Mouse (Mus musculus) heart, postnatal 0 days (tissue): Measurements from ENCODE around the gene Tppp3. TPM values are rescaled to one million over a fixed set of nuclear protein-coding genes. Genes with fewer than 3 reads are reported as not detected.
A peak's percentile ranks its signal among the peaks of the same experiment; 100 is the strongest.

Experiments used
- ATAC-seq: fragments of 200-750 bp; cut with Nextera tagmentation; 2 replicates; pipeline ENCODE4 v1.8.0; 2017; ENCODE audit warnings: low read depth, moderate number of reproducible peaks, moderate library complexity; ENCODE audit not compliant: insufficient read depth
- DNase-seq: peaks from one replicate; pipeline ENCODE4 v3.0.0-alpha.2; 2016; ENCODE audit warnings: low spot score
- H3K27ac ChIP-seq: fragments of 300-500 bp; sonication (generic); 2 replicates; pipeline ENCODE4 v1.5.1; 2014; ENCODE audit warnings: low read depth, mild to moderate bottlenecking
- H3K27me3 ChIP-seq: fragments of 300-500 bp; sonication (generic); 2 replicates; pipeline ENCODE4 v1.6.1; 2014; ENCODE audit warnings: low read length, mixed read lengths; ENCODE audit not compliant: control insufficient read depth, insufficient read depth
- H3K36me3 ChIP-seq: fragments of 300-500 bp; sonication (generic); replicated peaks from 2 replicates; pipeline ENCODE4 v1.6.1; 2014; ENCODE audit warnings: low read length, mixed read lengths; ENCODE audit not compliant: control insufficient read depth, insufficient read depth
- H3K4me1 ChIP-seq: fragments of 300-500 bp; sonication (generic); 2 replicates; pipeline ENCODE4 v1.6.1; 2014; ENCODE audit warnings: antibody characterized with exemption; ENCODE audit not compliant: control insufficient read depth, insufficient read depth
- H3K4me2 ChIP-seq: fragments of 300-500 bp; sonication (generic); 2 replicates; pipeline ENCODE4 v1.6.1; 2014; ENCODE audit warnings: low read depth, mild to moderate bottlenecking, low read length, moderate library complexity
- H3K4me3 ChIP-seq: fragments of 300-500 bp; sonication (generic); 2 replicates; pipeline ENCODE4 v1.5.1; 2014; ENCODE audit warnings: low read depth, low read length
- H3K9ac ChIP-seq: fragments of 300-500 bp; sonication (generic); replicated peaks from 2 replicates; pipeline ENCODE4 v1.6.1; 2014; ENCODE audit warnings: low read depth, low read length, mixed read lengths
- H3K9me3 ChIP-seq: fragments of 300-500 bp; sonication (generic); replicated peaks from 2 replicates; pipeline ENCODE4 v1.6.1; 2016; ENCODE audit warnings: low read length; ENCODE audit not compliant: control insufficient read depth
- CTCF ChIP-seq: IDR thresholded peaks from 2 replicates; pipeline ENCODE4 v1.5.1; 2016; ENCODE audit warnings: antibody characterized with exemption, control low read depth, low read depth
- EP300 ChIP-seq: IDR thresholded peaks from 2 replicates; pipeline ENCODE4 v1.6.1; 2016; ENCODE audit warnings: antibody characterized with exemption, low read depth
- WGBS: fragments of 180-500 bp; shearing (Covaris S2); extraction: QIAGEN DNeasy Blood & Tissue Kit; methylation state at CpG from one replicate; pipeline ENCODE4 v1.1.7; 2014; 5-methylcytosine and 5-hydroxymethylcytosine counted together
- polyA plus RNA-seq: library from polyadenylated mRNA; unstranded; fragments of >200 nt; fragmentation: Nextera tagmentation; extraction: Ambion mirVana; gene quantifications from 2 replicates; pipeline ENCODE4 v1.2.1, GENCODE M21; 2015
- total RNA-seq: library from RNA; depleted of rRNA; stranded (reverse); fragments of >200 nt; gene quantifications from 2 replicates; pipeline ENCODE4 v1.2.3, GENCODE M21; 2014; ENCODE audit warnings: low replicate concordance

The Tppp3 gene
- total and polyA plus RNA-seq, 2 experiments from 2014 or later: 12.9 to 37.8 TPM

- ATAC-seq (no peak), DNase-seq (peak; percentile 13)
- TF ChIP-seq CTCF (no peak), EP300 (no peak)
- Histone ChIP-seq H3K27me3 (peaks cover 4% of the 10 kb centered on the region; the same call in 1 of the 2 replicates), H3K4me2 (peak overlapping the region; percentile 12; the same call in 1 of the 2 replicates), H3K4me1 (no peaks in the 10 kb centered on the region), H3K4me3 (no peak overlapping the region), H3K9ac (no peak overlapping the region), H3K36me3 (no peaks in the 10 kb centered on the region), H3K27ac (peak overlapping the region; percentile 34; the same call in 1 of the 2 replicates), H3K9me3 (no peaks in the 10 kb centered on the region)
- 26% methylated on average over 4 of the region's 4 CpGs for WGBS
These were observed 25.2 kb downstream of the Tppp3 start for GRCm38 (mm10) chr8:105446127-105446552.

DNA sequence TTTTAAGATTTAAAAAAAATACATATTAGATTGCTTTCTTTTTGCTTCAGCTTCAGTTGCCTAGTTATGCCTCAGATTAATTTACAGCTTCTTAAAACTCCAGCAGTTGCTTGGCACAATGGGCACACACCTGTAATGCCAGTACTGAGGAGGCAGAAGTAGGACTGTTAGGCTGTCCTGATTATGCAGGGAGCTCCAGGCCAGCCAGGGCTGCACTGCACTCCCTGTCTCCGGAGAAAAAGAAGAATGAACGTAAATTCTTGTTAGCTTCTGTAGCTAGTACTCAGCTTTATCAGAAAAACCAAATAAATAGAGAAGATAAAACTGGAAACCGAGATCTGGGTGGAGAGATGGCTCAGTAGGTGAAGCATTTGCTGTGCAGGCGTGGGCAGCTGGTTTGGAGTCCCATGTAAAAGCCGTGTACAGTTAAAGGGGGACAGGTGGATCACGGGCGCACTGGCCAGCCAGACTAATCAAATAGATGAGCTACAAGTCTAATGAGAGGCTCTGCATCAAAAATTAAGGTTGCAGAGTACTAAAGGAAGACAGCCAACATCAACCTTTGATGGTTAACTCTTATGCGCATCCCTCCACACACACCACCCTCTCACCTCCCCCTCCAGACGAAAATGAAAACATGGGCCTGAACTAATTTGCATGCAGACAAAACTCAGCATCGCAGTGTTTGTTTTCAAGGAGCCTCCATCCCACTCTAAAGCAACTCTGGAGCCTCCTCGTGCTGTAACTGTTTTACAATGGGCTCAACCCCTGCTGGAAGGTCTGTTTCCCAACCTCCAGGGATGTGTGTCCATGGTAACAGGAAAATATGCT, 25.8 kb downstream of the Tppp3 start:
- WGBS: 36% methylated on average over 11 of the region's 11 CpGs
- peak; percentile 41; the same call in 1 of the 2 replicates for ATAC-seq

DNA sequence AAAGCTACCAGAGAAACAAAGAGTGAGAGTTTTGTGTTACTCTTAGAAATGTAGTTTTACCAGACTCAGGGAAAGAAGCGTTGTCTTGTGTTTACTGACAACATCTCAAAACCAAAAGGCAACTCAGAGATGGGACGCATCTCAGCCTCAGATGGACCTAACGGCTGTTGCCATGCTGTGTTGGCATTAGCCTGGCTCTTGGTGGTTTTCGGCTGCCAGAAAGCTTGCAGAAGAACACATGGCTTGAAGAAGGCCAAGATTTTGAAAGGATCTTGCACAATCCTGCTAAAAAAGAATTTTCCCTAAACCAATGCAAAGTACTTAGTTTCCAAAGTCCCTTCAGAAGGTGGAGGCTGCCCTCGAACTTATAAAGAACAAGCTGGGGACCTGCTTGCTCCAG, 28.7 kb downstream of the Tppp3 start:
- no peak overlapping the region for H3K9ac ChIP-seq
- TF ChIP-seq CTCF (no peak), EP300 (no peak)
- H3K4me1 ChIP-seq: peaks cover 1% of the 10 kb centered on the region; the same call in 1 of the 2 replicates
- peaks cover 4% of the 10 kb centered on the region; the same call in 1 of the 2 replicates for H3K27me3 ChIP-seq
- H3K9me3 ChIP-seq: no peaks in the 10 kb centered on the region
- no peak for DNase-seq
- WGBS: 87% methylated on average over 5 of the region's 5 CpGs
- H3K36me3 ChIP-seq: no peaks in the 10 kb centered on the region
- ATAC-seq: no peak
- H3K4me2 ChIP-seq: no peak overlapping the region
- H3K4me3 ChIP-seq: no peak overlapping the region
- H3K27ac ChIP-seq: no peak overlapping the region

More for the DNA sequence above, 25.8 kb downstream of the Tppp3 start:
- Histone ChIP-seq H3K4me3 (no peak overlapping the region), H3K27me3 (peaks cover 4% of the 10 kb centered on the region; the same call in 1 of the 2 replicates), H3K9ac (no peak overlapping the region), H3K9me3 (no peaks in the 10 kb centered on the region), H3K36me3 (no peaks in the 10 kb centered on the region), H3K4me2 (peak overlapping the region; percentile 12; the same call in 1 of the 2 replicates), H3K27ac (0 out of 2 replicates have a peak overlapping the region, but pooled peaks have one; percentile 34), H3K4me1 (no peaks in the 10 kb centered on the region)
- no peak for TF ChIP-seq CTCF
- peak; percentile 41 for DNase-seq

GRCm38 (mm10) chr8:105441433-105441832, 29.9 kb downstream of the Tppp3 start:
- Histone ChIP-seq H3K9me3 (no peaks in the 10 kb centered on the region), H3K27me3 (peaks cover 4% of the 10 kb centered on the region; the same call in 1 of the 2 replicates), H3K4me1 (peaks cover 8% of the 10 kb centered on the region; the same call in 1 of the 2 replicates), H3K36me3 (no peaks in the 10 kb centered on the region), H3K9ac (no peak overlapping the region), H3K4me3 (no peak overlapping the region), H3K27ac (no peak overlapping the region), H3K4me2 (no peak overlapping the region)
- DNase-seq (no peak), ATAC-seq (no peak)
- TF ChIP-seq CTCF: peak; percentile 30
- TF ChIP-seq EP300: no peak
- WGBS: 11% methylated on average over 6 of the region's 6 CpGs

DNA sequence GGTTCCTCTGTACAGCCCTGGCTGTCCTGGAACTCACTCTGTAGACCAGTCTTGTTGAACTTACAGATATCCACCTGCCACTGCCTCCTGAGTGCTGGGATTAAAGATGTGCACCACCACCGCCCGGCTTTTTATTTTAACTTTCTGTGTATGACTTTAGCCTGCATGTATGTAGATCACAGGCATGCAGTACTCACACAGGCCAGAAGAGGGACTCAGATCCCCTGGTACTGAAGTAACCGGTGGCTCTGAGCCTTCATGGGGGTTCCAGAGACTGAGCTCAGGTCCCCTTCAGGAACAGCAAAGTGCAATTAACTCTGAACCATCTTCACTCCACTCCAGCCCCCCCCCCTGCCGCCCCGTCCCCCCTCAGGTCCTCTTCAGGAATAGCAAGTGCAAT, 32.5 kb downstream of the Tppp3 start:
- Histone ChIP-seq H3K27ac (no peak overlapping the region), H3K27me3 (0 out of 2 replicates have a peak, but pooled peaks cover 4% of the 10 kb centered on the region), H3K4me1 (peaks cover 8% of the 10 kb centered on the region; the same call in 1 of the 2 replicates), H3K9ac (no peak overlapping the region), H3K4me3 (no peak overlapping the region), H3K36me3 (no peaks in the 10 kb centered on the region), H3K9me3 (no peaks in the 10 kb centered on the region), H3K4me2 (no peak overlapping the region)
- WGBS: 48% methylated on average over 5 of the region's 5 CpGs
- no peak for ATAC-seq
- TF ChIP-seq EP300: no peak
- peak; percentile 34 for TF ChIP-seq CTCF
- DNase-seq: no peak
